Mouse (Mus musculus) heart, postnatal 4 days (tissue): ENCODE results near the gene Btn2a2. TPM values are rescaled to one million over a fixed set of nuclear protein-coding genes. Genes with fewer than 3 reads are reported as not detected.
A peak's percentile ranks its signal among the peaks of the same experiment; 100 is the strongest.

ENCODE experiments used
- DNase-seq: peaks from one replicate; pipeline ENCODE4 v3.0.0; 2021
- total RNA-seq, 2 experiments: library from RNA; stranded (reverse); gene quantifications; 2 replicates each; pipeline ENCODE4 v1.2.3; 2021

The Btn2a2 gene
- total RNA-seq, 2 experiments from 2014 or later = not detected

GRCm38 (mm10) chr13:23521703-23522102, 33.0 kb upstream of the Btn2a2 start:
- DNase-seq = peak; percentile 83

GRCm38 (mm10) chr13:23519416-23519815, 30.8 kb upstream of the Btn2a2 start:
- peak; percentile 86 for DNase-seq

- DNase-seq = peak; percentile 86
Measured at GRCm38 (mm10) chr13:23518885-23519284, 30.2 kb upstream of the Btn2a2 start.

- no peak for DNase-seq
Measured at GRCm38 (mm10) chr13:23518295-23518603, 29.6 kb upstream of the Btn2a2 start.

GRCm38 (mm10) chr13:23517603-23518294, 29.1 kb upstream of the Btn2a2 start:
- DNase-seq = peak; percentile 93

- DNase-seq = peak; percentile 79
Measured at GRCm38 (mm10) chr13:23516822-23517602, 28.4 kb upstream of the Btn2a2 start.

GRCm38 (mm10) chr13:23515826-23516620, 27.4 kb upstream of the Btn2a2 start:
- DNase-seq = no peak

- DNase-seq = no peak
Measured at GRCm38 (mm10) chr13:23515281-23515680, 26.6 kb upstream of the Btn2a2 start.

- DNase-seq = no peak
Measured at GRCm38 (mm10) chr13:23513517-23513916, 24.9 kb upstream of the Btn2a2 start.

GRCm38 (mm10) chr13:23510127-23510526, 21.5 kb upstream of the Btn2a2 start:
- no peak for DNase-seq

- no peak for DNase-seq
Measured at GRCm38 (mm10) chr13:23506819-23507515, 18.3 kb upstream of the Btn2a2 start.

GRCm38 (mm10) chr13:23506351-23506750, 17.7 kb upstream of the Btn2a2 start:
- peak; percentile 47 for DNase-seq

- no peak for DNase-seq
Measured at GRCm38 (mm10) chr13:23505662-23506345, 17.1 kb upstream of the Btn2a2 start.

GRCm38 (mm10) chr13:23503797-23504196, 15.1 kb upstream of the Btn2a2 start:
- peak; percentile 60 for DNase-seq

- no peak for DNase-seq
Measured at GRCm38 (mm10) chr13:23502916-23503315, 14.3 kb upstream of the Btn2a2 start.

- no peak for DNase-seq
Measured at GRCm38 (mm10) chr13:23502031-23502567, 13.4 kb upstream of the Btn2a2 start.

- no peak for DNase-seq
Measured at GRCm38 (mm10) chr13:23501511-23501910, 12.9 kb upstream of the Btn2a2 start.

- peak; percentile 52 for DNase-seq
Measured at GRCm38 (mm10) chr13:23500424-23501200, 12.0 kb upstream of the Btn2a2 start.

- DNase-seq = no peak
Measured at GRCm38 (mm10) chr13:23499943-23500342, 11.3 kb upstream of the Btn2a2 start.

- DNase-seq = no peak
Measured at GRCm38 (mm10) chr13:23498653-23499052, 10.0 kb upstream of the Btn2a2 start.
